Mouse (Mus musculus): Measurements from ENCODE around the gene Cd69. TPM values are rescaled to one million over a fixed set of nuclear protein-coding genes. Genes with fewer than 3 reads are reported as not detected.

The Cd69 gene
- 135 TPM for polyA plus RNA-seq (2017; shearing (Covaris generic))

DNA sequence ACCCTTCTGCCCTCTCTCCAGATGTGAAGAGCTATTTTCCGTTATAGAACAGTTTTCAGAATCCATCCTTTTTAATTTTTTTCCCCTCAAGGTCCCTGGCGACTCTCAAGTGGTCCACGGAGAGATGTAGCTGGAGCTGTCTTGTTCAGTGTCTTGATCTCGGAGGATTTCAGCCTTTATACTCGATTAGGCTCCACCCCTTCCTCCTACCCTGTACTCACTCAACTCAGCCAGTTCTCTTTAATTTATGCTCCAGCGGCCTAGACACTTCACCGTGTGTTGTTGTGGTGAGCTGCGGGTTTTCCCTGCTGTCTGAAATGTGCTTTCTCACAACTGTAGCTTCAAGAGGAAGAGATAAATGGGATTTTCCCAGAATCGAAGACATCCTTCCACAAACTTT, at the start of gene Cd69:
Gene Cd69, minus strand, starts transcription at position 217 of the 400 bp plus-strand sequence.

Other genes with a start within 250 kb of the Cd69 start
- 3.6 TPM for gene Klrb1f, start 229.5 kb downstream of the Cd69 start, polyA plus RNA-seq (2017; shearing (Covaris generic))
- not detected for gene Clec2e, start 174.5 kb downstream of the Cd69 start, polyA plus RNA-seq (2017; shearing (Covaris generic))
- gene Clec2d, start 94.8 kb downstream of the Cd69 start, polyA plus RNA-seq (2017; shearing (Covaris generic)), result 41.8 TPM
- gene 4922502D21Rik, start 56.4 kb upstream of the Cd69 start, polyA plus RNA-seq (2017; shearing (Covaris generic)), result not detected
- 0.99 TPM for gene Clec12a, start 67.3 kb upstream of the Cd69 start, polyA plus RNA-seq (2017; shearing (Covaris generic))
- gene Clec12b, start 110.4 kb upstream of the Cd69 start, polyA plus RNA-seq (2017; shearing (Covaris generic)), result not detected
- 0.81 TPM for gene Clec1b, start 121.9 kb upstream of the Cd69 start, polyA plus RNA-seq (2017; shearing (Covaris generic))
- gene Clec9a, start 133.4 kb upstream of the Cd69 start, polyA plus RNA-seq (2017; shearing (Covaris generic)), result not detected
- gene Clec1a, start 176.6 kb upstream of the Cd69 start, polyA plus RNA-seq (2017; shearing (Covaris generic)), result not detected
- not detected for gene Olr1, start 231.7 kb upstream of the Cd69 start, polyA plus RNA-seq (2017; shearing (Covaris generic))
- not detected for gene Tmem52b, start 237.1 kb upstream of the Cd69 start, polyA plus RNA-seq (2017; shearing (Covaris generic))

Measured in activated CD4-positive, CD25-positive, alpha-beta regulatory T cell, adult 9 weeks (primary cell).